Mouse (Mus musculus) neutrophil, adult 5-6 weeks (primary cell): ENCODE measurements around the gene Gm11939. TPM values are rescaled to one million over a fixed set of nuclear protein-coding genes. Genes with fewer than 3 reads are reported as not detected.
"Not testable (repeated sequence)": the region's sequence is repeated elsewhere in the genome, so short reads cannot be mapped to it uniquely, and the experiment has no call there.

ENCODE experiments used
- ATAC-seq: fragments of 151-379, 151-347 bp; 2 replicates; pipeline ENCODE4 v1.8.0; 2017; ENCODE audit warnings: mild to moderate bottlenecking, moderate TSS enrichment; ENCODE audit not compliant: insufficient number of reproducible peaks, poor library complexity, low FRiP score, severe bottlenecking; ENCODE audit errors: extremely low read depth
- total RNA-seq: library from RNA; stranded (forward); fragments of 200-1000 nt; gene quantifications from 2 replicates; pipeline ENCODE4 v1.2.3, GENCODE M21; 2017

The Gm11939 gene
- total RNA-seq, result not detected in 2 replicates

DNA sequence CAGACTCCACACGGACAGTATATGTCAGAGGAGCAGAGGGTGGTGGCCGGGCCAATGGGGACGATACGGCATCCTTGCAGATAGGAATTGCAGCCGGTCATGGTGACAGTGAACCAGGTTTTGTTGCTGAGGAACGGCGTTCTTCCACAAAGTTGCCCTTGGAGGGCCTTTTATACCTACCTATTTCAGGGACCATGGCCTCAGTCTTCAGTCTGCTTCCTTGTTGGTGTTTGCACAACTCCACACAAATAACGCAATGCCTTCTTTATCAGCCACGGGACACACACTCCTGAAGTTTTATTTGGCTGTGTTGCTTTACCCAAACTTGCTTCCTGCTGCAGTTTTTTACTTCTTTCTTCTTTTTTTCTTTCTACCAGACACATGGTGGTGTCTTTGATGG, at the start of gene Gm11939:
Gm11939 (minus strand) TSS at position 101 of the 400 bp plus-strand sequence.
- ATAC-seq, result no peak

DNA sequence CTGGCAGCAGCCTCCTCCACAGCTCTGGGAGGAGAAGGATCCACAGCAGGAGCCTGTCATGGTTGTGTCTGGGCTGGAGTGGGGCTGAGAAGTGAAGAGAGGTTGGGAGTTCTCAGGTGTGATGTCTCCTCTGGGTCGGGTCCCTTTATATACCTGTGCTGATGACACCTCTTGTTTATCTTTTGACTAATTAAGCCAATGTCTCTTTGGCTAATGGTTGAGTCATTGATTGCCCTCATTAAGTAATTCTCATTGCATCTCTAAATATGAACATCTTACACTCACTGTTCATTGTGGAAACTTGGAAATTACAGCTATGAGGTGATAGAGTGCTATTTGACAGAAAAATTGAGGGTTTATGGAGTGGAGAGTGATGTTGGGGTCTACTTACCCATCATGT, 43.9 kb upstream of the Gm11939 start, which contains the start of gene Gm11938:
Gm11938 (minus strand) TSS at position 101 of the 400 bp plus-strand sequence.
- not testable (repeated sequence) for ATAC-seq

DNA sequence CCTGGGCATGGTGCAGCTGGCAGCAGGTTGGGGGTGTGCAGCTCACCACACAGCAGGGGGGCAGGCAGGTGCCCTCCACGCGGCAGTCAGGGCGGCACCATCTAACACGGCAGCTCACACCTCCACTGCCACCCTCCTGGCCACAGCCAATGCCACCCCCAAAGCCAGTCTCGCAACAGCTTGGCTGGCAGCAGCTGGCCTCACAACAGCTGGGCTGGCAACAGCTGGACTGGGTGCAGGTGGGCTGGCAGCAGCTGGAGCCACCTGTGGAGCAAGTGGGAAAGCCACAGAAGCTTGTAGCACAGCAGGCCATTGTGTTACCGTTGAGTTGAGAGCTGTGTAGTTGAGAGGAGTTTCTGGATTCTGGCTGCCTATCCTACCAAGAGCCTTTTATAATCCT, 38.5 kb upstream of the Gm11939 start, which contains the start of gene Krtap9-3:
Krtap9-3 (minus strand) TSS at position 364 of the 400 bp plus-strand sequence.
- ATAC-seq, result not testable (repeated sequence)

DNA sequence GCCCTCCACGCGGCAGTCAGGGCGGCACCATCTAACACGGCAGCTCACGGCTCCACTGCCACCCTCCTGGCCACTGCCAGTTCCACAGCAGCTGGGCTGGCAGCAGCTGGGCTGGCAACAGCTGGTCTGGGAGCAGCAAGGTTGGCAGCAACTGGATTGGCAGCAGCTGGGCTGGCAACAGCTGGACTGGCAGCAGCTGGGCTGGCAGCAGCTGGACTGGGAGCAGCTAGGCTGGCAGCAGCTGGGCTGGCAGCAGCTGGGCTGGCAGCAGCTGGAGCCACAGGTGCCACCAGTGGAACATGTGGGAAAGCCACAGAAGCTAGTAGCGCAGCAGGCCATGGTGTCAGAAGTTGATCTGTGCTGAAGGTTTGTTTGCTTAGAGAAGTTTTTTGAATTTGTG, 31.7 kb upstream of the Gm11939 start, which contains the start of gene Krtap1-3:
Krtap1-3 (minus strand) TSS at position 359 of the 400 bp plus-strand sequence.
- ATAC-seq, result no peak

DNA sequence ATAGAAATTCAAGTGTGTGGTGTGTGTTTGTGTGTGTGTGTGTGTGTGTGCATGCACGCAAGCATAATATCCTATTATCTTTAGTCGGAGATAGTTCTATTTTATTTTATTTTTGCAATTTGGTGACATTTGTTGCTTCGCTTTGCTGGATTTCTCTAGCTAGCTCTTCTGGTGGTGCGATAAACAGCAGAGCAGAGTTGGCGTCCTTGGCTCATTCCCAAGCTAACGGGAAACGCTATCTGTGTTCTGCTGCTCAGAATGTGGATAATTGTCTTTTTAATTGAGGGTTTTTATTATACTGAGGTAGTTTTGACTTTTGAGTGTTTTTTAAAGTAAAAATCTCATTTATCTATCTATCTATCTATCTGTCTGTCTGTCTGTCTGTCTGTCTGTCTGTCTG, 25.8 kb upstream of the Gm11939 start:
- ATAC-seq, result no peak

DNA sequence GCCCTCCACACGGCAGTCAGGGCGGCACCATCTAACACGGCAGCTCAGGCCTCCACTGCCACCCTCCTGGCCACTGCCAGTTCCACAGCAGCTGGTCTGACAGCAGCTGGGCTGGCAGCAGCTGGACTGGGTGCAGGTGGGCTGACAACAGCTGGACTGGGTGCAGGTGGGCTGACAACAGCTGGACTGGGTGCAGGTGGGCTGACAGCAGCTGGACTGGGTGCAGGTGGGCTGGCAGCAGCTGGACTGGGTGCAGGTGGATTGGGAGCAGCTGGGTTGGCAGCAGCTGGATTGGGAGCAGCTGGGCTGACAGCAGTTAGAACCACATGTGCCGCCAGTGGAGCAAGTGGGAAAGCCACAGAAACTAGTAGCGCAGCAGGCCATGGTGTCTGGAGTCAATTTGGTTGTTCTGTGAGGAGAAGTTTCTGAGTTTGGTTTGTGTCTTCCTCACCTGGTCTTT, 24.0 kb upstream of the Gm11939 start, which contains the start of gene Krtap1-4:
Krtap1-4 (minus strand) TSS at position 410 of the 460 bp plus-strand sequence.
- no peak for ATAC-seq

DNA sequence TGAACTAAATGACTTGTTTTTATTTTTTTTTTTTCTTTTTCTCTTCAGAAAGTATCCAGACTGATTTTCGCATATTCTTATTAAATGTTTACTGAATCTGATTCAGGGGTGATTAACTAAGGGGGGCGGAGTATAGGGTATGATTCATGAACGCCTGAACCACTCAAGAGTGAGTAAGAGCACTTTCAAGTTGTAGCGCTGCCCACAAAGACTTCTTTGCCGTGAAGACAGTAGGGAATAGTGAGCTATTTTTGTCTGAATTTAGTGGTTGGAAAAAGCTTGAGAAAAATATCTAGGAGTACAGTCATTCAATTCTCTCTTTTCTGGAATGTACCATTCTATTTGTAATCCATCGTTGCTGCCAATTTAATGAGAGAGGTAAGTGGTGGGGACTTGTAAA, 22.3 kb upstream of the Gm11939 start:
- no peak for ATAC-seq

DNA sequence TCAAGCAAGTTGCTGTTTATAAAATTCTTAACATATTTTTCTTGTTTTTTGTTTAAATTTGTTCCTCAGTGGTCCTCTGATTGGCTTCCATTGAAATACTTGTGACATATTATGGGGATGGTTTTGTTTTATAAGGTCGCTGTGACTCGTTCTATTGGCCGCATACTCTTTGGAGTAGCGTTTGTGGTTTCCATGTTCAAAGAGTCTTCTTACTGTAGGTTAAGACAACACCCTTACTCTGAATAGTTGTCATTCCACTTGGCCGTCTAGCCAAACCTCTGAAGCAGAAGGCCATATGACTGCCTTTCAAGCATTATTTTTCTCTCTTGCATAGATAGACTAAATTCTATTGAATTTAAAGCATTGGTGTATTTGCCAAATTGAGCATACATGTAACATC, 21.8 kb upstream of the Gm11939 start:
- no peak for ATAC-seq

DNA sequence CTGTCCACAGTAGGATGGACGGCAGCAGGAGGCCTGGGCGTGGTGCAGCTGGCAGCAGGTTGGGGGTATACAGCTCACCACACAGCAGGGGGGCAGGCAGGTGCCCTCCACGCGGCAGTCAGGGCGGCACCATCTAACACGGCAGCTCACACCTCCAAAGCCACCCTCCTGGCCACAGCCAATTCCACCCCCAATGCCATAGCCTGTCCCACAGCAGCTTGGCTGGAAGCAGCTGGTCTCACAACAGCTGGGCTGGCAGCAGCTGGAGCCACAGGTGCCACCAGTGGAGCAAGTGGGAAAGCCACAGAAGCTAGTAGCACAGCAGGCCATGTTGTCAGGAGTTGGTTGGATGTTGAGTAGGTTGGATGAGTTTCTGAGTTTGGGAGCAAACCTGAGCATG, 21.4 kb upstream of the Gm11939 start, which contains the start of gene Krtap1-5:
Krtap1-5 (minus strand) TSS at position 381 of the 400 bp plus-strand sequence.
- no peak for ATAC-seq

DNA sequence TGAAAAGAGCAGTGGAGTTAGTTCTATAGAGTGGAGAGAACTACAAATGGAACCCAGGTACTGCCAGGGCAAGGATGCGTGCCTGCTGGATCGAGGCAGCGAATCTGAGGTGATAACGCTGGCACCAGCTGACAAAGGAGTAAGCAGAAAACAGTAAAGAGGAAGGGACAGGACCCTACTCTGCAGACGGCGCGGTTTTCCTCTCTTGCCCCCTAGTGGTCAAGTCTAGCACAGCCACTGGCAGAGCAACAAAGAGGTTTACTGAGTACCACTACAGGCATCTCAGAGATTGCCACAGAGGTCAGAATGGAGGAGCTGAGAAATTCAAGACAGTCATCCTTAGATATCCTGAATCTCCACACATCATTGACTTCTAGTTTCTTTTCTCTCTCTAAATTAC, 14.8 kb upstream of the Gm11939 start:
- no peak for ATAC-seq

DNA sequence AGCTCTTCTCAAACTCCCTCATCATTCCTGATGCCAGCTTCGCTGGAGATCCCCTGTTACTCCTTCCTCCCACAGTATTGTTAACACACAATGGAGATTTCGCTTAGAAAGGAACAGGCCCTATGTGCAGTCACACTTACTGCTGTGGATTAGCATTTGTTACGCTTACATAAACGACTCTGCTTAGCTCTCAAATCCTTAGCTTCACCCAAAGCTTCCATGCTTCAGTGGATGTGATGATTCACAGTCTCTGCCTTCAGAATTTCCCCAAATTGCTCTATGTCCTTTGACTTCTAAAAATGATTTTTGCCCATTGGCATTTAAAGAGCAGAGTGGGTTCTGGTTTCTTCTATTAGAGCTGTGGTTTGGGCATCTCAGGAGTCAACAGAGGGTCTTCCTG, 13.9 kb upstream of the Gm11939 start:
- ATAC-seq, result no peak

DNA sequence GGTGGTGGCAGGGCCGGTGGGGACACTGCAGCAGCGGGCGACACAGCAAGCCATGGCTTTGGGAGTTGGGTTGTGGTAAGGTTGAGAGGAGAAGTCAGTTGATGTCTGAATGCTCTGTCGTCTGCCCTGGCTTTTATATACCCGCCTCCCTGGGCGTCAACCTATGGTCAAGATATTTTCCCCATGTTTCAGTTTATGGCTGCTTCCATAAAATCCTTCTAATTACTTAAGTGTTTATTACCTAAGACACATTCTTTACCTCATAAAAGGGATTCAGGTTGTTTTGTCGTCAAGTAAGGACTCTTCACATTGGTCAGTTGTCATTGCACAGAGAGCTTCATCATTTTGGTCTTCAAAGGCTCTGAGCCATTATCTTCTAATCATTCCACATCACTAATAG, 7.3 kb upstream of the Gm11939 start, which contains the start of gene Krtap3-1:
Krtap3-1 (minus strand) TSS at position 101 of the 400 bp plus-strand sequence.
- ATAC-seq, result no peak

DNA sequence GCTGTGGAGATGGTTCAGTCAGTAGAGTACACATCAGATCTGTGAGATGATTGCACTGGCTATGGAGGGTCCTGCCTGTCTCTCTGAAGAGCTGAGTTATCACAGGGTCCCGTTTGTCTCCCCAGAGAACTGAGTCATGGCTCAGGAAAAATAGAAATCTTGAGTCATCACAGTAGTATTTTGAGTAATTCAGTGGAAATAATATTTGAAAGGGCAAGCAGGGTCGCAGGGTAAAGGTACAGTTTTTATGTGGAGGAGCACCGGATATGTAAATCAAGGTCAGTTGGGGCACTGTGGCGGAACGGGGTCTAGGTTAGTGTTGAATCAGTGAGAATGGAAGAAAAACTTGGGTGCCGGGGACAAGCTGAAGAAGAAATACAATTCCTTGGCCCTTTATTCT, 3.3 kb upstream of the Gm11939 start:
- ATAC-seq, result no peak

DNA sequence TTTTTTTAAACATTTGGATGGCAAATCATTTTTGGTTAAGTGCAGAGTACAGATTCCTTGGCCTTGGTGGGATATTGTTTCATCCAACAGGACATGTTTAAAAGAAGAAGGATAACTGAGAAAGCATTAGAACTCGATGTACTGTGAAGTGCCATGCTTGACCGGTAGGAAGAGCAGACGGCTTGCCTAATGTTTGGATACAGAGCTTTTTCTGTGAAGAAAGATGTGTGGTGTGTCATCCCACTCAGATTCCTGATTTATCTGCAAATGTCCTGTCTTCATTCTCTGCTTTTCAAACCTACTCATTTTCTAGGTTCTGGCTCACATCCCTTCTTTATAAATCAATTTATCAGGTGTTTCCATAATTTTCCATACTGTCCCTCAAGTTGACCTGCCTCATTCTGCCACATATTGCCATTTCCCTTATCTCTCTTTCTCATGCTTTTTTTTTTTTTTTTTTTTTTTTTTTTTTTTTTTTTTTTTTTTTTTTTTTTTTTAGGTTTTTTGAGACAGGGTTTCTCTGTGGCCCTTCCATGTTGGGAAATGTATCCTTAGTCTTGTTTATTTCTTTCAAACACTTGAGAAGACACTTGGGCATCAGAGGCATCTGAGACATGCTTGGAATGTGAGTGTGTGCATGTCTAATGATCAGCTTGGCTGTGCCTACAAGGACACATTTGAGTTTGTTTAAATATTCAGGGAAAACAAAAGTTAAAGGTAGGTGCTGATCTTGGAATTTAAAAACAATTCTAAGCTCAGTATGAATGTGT, 1.1 kb downstream of the Gm11939 start:
- no peak for ATAC-seq

DNA sequence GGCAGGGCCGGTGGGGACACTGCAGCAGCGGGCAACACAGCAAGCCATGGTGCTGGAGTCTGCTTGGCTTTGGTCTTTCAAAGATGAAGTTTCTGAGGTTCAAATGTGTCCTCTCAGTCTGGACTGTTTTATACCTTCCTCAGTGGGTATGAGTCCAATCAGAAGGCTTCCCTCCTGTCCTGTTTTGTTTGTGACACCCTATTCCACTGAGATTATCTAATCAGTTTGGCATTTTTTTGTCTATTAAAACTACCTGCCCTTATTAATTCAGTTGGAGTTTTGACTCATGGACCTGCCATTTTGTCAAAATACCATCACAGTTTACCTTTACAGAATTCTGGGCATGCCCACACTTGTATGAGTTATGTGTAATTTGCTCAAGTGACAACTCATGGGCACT, 2.5 kb downstream of the Gm11939 start, which contains the start of gene Krtap3-2:
Krtap3-2 (minus strand) TSS at position 101 of the 400 bp plus-strand sequence.
- no peak for ATAC-seq

DNA sequence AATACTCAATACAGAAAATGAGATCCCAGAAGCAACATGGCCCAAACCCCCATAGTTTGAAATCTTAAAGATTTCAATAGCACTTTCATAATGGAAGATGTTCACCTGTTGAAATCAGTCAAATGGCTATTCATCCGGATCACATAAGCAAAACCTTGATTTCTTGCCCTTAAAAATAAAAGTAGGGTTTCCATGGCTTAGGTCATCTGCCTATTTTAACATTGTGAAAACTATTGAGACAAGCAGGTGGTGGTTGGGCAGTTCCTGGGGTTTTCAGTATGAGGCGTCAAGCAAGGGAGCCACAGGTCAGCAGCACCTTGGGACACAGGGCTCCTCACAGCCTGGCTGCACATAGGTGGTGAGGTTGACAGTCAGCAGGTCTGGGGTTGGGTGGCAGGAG, 3.1 kb downstream of the Gm11939 start:
- ATAC-seq, result no peak

DNA sequence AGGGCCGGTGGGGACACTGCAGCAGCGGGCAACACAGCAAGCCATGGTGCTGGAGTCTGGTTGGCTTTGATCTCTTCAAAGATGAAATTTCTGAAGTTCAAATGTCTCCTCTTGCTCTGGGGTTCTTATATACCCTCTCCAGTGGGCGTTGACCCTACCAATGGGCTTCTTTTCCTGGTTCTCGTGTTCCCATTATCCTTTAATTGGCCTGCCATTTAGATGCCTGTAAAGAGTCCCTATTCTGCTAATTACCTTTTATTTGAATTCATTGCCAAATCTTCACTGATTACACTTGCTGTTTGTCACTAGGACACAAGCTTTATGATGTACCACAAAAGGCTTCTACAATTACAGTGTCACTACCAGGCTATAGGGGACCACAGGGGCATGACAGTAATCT, 8.5 kb downstream of the Gm11939 start, which contains the start of gene Krtap3-3:
Krtap3-3 (minus strand) TSS at position 101 of the 400 bp plus-strand sequence.
- ATAC-seq, result no peak

DNA sequence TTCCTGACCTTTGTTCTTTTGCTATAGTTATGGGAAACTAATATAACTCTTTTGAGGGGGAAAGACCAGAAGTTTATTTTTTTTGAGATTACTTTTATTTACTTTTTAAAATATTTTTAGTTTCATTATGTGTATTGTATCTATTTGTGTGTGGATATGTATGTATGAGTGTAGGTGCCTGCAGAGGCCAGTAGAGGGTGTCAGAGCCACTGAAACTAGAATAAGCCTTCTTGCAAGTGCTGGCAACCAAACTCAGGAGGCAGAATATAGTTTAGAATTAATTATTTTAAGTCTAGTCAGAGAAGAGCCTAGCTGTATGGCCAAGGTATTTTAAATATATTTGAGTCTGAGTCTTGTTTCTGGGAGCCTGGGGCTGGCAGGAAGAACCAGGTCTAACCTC, 11.4 kb downstream of the Gm11939 start:
- no peak for ATAC-seq

DNA sequence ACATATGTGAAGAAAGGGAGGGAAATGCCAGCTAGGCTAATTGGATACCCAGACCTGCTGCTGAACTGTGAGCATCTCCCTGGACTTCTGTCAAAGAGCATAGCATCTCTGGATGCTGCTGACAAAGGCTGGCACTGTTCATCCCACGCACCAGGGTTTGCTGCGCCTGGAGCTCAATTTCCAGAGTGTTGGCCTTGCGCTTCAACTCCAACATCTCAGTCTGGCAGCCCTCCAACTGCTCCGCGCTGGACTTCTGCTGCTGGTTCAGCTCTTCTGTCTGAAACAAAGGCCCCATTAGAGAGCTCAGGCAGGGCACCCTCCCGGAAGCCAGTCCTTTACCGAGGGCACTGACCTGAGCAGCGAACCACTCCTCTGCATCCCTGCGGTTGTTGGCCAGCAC, 19.5 kb downstream of the Gm11939 start:
- no peak for ATAC-seq

DNA sequence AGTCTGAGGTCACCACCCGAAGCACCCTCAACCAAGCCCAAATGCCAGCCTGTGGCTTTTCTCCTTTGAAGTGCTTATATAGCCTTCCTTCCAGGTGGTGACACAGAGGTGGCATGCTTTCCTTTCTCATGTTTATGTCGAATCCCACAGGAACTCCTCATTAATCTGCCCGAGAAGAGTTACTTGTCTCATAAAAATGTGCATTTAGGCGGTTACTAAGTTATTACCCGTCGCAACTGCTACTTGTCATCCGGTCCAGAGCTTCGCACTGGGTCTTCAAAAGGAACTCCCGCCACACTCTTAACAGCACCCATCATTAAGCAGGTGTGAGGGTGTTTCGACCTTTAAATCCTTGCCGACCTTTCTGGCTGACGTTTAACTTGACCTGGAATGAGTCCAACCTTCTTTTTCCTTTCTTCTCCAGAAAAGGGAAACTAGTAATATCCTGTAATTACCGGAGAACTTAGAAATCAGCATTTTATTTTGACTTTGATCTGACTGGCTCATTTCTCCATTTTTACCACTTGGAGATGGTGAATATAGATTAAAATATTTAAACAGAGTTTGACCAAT, 37.9 kb downstream of the Gm11939 start, which contains the start of gene Krt39:
Krt39 (minus strand) TSS at position 51 of the 573 bp plus-strand sequence.
- no peak for ATAC-seq
